Mouse (Mus musculus) CH12.LX (cell line): ENCODE results near the gene Wbp1l. TPM values are rescaled to one million over a fixed set of nuclear protein-coding genes. Genes with fewer than 3 reads are reported as not detected.

Experiments
- DNase-seq: peaks from one replicate; pipeline ENCODE4 v3.0.0-alpha.2; 2013; ENCODE audit errors: extremely low read depth
- H3K27ac ChIP-seq: 2 replicates; pipeline ENCODE4 v1.5.1; 2012; ENCODE audit warnings: low read depth, mild to moderate bottlenecking, control low read depth, moderate library complexity; ENCODE audit not compliant: insufficient read depth
- H3K27me3 ChIP-seq: replicated peaks from 2 replicates; pipeline ENCODE3; 2012; ENCODE audit warnings: inconsistent platforms
- H3K36me3 ChIP-seq, 2 experiments: replicated peaks in 1 of 2; 2 replicates each; pipeline versions ENCODE3 to v1.6.1; 2012; ENCODE audit warnings: inconsistent platforms in 1 of 2, low read length in 1 of 2, mild to moderate bottlenecking in 1 of 2, mixed read lengths in 1 of 2, moderate library complexity in 1 of 2; ENCODE audit not compliant: control insufficient read depth in 1 of 2, insufficient read depth in 1 of 2
- H3K4me1 ChIP-seq, 2 experiments: 2 replicates each; pipeline ENCODE4 v1.6.1; 2012; ENCODE audit warnings: inconsistent platforms in 1 of 2, moderate library complexity in 1 of 2; ENCODE audit not compliant: insufficient read depth in 2 of 2, control insufficient read depth in 1 of 2
- H3K4me2 ChIP-seq: 2 replicates; pipeline ENCODE4 v1.6.1; 2012; ENCODE audit warnings: low read depth, mild to moderate bottlenecking, control low read depth; ENCODE audit not compliant: poor library complexity, insufficient read depth, severe bottlenecking
- H3K4me3 ChIP-seq, 3 experiments: fragments of 150-350 bp in 1 of 3; sonication (generic) in 1 of 3; replicated peaks in 1 of 3; 2 replicates each; pipeline versions ENCODE3 to v1.5.1; 2011 to 2012; ENCODE audit warnings: low read depth in 2 of 3, low read length in 2 of 3, mild to moderate bottlenecking in 2 of 3, moderate library complexity in 2 of 3, control low read depth in 1 of 3, improper control_type of control experiment in 1 of 3, inconsistent platforms in 1 of 3, mixed read lengths in 1 of 3; ENCODE audit not compliant: poor library complexity in 1 of 3
- H3K79me2 ChIP-seq: replicated peaks from 2 replicates; pipeline ENCODE4 v1.6.1; 2012; ENCODE audit warnings: mild to moderate bottlenecking, moderate library complexity; ENCODE audit not compliant: control insufficient read depth, poor library complexity, insufficient read depth, severe bottlenecking; ENCODE audit errors: extremely low read depth
- H3K9ac ChIP-seq: 2 replicates; pipeline ENCODE4 v1.6.1; 2012; ENCODE audit warnings: low read depth, mild to moderate bottlenecking, control low read depth, moderate library complexity; ENCODE audit not compliant: insufficient read depth
- H3K9me3 ChIP-seq: replicated peaks from 2 replicates; pipeline ENCODE3; 2012; ENCODE audit warnings: low read length, inconsistent platforms, mixed read lengths
- BHLHE40 ChIP-seq: IDR thresholded peaks from 2 replicates; pipeline ENCODE4 v1.6.1; 2011; ENCODE audit warnings: mild to moderate bottlenecking, low read depth, low read length, improper control_type of control experiment
- CHD2 ChIP-seq: IDR thresholded peaks from 2 replicates; pipeline ENCODE4 v1.6.1; 2011; ENCODE audit warnings: low read length, improper control_type of control experiment
- CTCF ChIP-seq, 2 experiments: IDR thresholded peaks in 1 of 2; conservative IDR thresholded peaks in 1 of 2; 2 replicates each; pipeline ENCODE4 v1.5.1; 2011 to 2012; ENCODE audit warnings: low read depth in 2 of 2, low read length in 2 of 2, improper control_type of control experiment in 1 of 2, inconsistent platforms in 1 of 2, mild to moderate bottlenecking in 1 of 2, moderate library complexity in 1 of 2
- E2F4 ChIP-seq: IDR thresholded peaks from 2 replicates; pipeline ENCODE4 v1.6.1; 2011; ENCODE audit warnings: low read depth, low read length, improper control_type of control experiment; ENCODE audit not compliant: insufficient replicate concordance
- EP300 ChIP-seq: IDR thresholded peaks from 2 replicates; pipeline ENCODE4 v1.6.1; 2011; ENCODE audit warnings: low read length, improper control_type of control experiment
- ETS1 ChIP-seq: conservative IDR thresholded peaks from 2 replicates; pipeline ENCODE4 v1.6.1; 2012; ENCODE audit warnings: low read depth, mild to moderate bottlenecking, inconsistent platforms, low read length, improper control_type of control experiment, moderate library complexity
- GABPA ChIP-seq: IDR thresholded peaks from 2 replicates; pipeline ENCODE4 v1.6.1; 2012; ENCODE audit warnings: low read depth, low read length, improper control_type of control experiment, inconsistent platforms; ENCODE audit not compliant: insufficient replicate concordance
- IRF4 ChIP-seq: IDR thresholded peaks from 2 replicates; pipeline ENCODE4 v1.6.1; 2014; ENCODE audit warnings: low read depth, mild to moderate bottlenecking, inconsistent platforms, low read length, improper control_type of control experiment
- JUND ChIP-seq: conservative IDR thresholded peaks from 2 replicates; pipeline ENCODE4 v1.6.1; 2011; ENCODE audit warnings: low read depth, low read length, improper control_type of control experiment
- KAT2A ChIP-seq: IDR thresholded peaks from 2 replicates; pipeline ENCODE4 v1.6.1; 2012; ENCODE audit warnings: low read length, improper control_type of control experiment, inconsistent platforms; ENCODE audit not compliant: insufficient replicate concordance
- MAFK ChIP-seq: IDR thresholded peaks from 2 replicates; pipeline ENCODE4 v1.6.1; 2011; ENCODE audit warnings: low read length, improper control_type of control experiment; ENCODE audit not compliant: insufficient replicate concordance
- MAX ChIP-seq: IDR thresholded peaks from 2 replicates; pipeline ENCODE4 v1.6.1; 2011; ENCODE audit warnings: low read length, improper control_type of control experiment
- MAZ ChIP-seq: IDR thresholded peaks from 2 replicates; pipeline ENCODE4 v1.6.1; 2012; ENCODE audit warnings: low read depth, mild to moderate bottlenecking, inconsistent platforms, low read length, improper control_type of control experiment, moderate library complexity
- MEF2A ChIP-seq: IDR thresholded peaks from 2 replicates; pipeline ENCODE4 v1.6.1; 2014; ENCODE audit warnings: low read depth, mild to moderate bottlenecking, inconsistent platforms, low read length, improper control_type of control experiment, borderline replicate concordance
- MXI1 ChIP-seq: IDR thresholded peaks from 2 replicates; pipeline ENCODE4 v1.6.1; 2011; ENCODE audit warnings: mild to moderate bottlenecking, low read depth, low read length, improper control_type of control experiment
- MYC ChIP-seq: IDR thresholded peaks from 2 replicates; pipeline ENCODE4 v1.6.1; 2011; ENCODE audit warnings: low read depth, mild to moderate bottlenecking, improper control_type of control experiment, low read length
- NRF1 ChIP-seq: IDR thresholded peaks from 2 replicates; pipeline ENCODE4 v1.6.1; 2014; ENCODE audit warnings: low read depth, mild to moderate bottlenecking, inconsistent platforms, low read length, improper control_type of control experiment, moderate library complexity
- POLR2A ChIP-seq: IDR thresholded peaks from 2 replicates; pipeline ENCODE4 v1.6.1; 2011; ENCODE audit warnings: low read depth, mild to moderate bottlenecking, improper control_type of control experiment, low read length
- POLR2AphosphoS2 ChIP-seq: IDR thresholded peaks from 2 replicates; pipeline ENCODE4 v1.6.1; 2011; ENCODE audit warnings: low read depth, low read length, improper control_type of control experiment
- RAD21 ChIP-seq: IDR thresholded peaks from 2 replicates; pipeline ENCODE4 v1.6.1; 2011; ENCODE audit warnings: low read depth, mild to moderate bottlenecking, low read length, improper control_type of control experiment, moderate library complexity
- RCOR1 ChIP-seq: conservative IDR thresholded peaks from 2 replicates; pipeline ENCODE4 v1.6.1; 2012; ENCODE audit warnings: low read depth, mild to moderate bottlenecking, inconsistent platforms, low read length, improper control_type of control experiment
- SIN3A ChIP-seq: IDR thresholded peaks from 2 replicates; pipeline ENCODE4 v1.6.1; 2012; ENCODE audit warnings: low read length, improper control_type of control experiment, inconsistent platforms
- SMC3 ChIP-seq: IDR thresholded peaks from 2 replicates; pipeline ENCODE4 v1.6.1; 2011; ENCODE audit warnings: low read depth, low read length, improper control_type of control experiment
- TCF12 ChIP-seq: IDR thresholded peaks from 2 replicates; pipeline ENCODE4 v1.6.1; 2014; ENCODE audit warnings: low read depth, mild to moderate bottlenecking, inconsistent platforms, low read length, improper control_type of control experiment
- UBTF ChIP-seq: IDR thresholded peaks from 2 replicates; pipeline ENCODE4 v1.6.1; 2012; ENCODE audit warnings: low read depth, mild to moderate bottlenecking, inconsistent platforms, low read length, improper control_type of control experiment, moderate library complexity
- USF1 ChIP-seq: IDR thresholded peaks from 2 replicates; pipeline ENCODE4 v1.6.1; 2014; ENCODE audit warnings: low read depth, mild to moderate bottlenecking, inconsistent platforms, low read length, improper control_type of control experiment
- USF2 ChIP-seq: conservative IDR thresholded peaks from 2 replicates; pipeline ENCODE4 v1.6.1; 2011; ENCODE audit warnings: low read depth, low read length, improper control_type of control experiment
- ZC3H11A ChIP-seq: IDR thresholded peaks from 2 replicates; pipeline ENCODE4 v1.6.1; 2012; ENCODE audit warnings: low read depth, mild to moderate bottlenecking, inconsistent platforms, low read length, improper control_type of control experiment
- ZKSCAN1 ChIP-seq: IDR thresholded peaks from 2 replicates; pipeline ENCODE4 v1.6.1; 2012; ENCODE audit warnings: low read depth, inconsistent platforms, low read length, improper control_type of control experiment, borderline replicate concordance
- ZNF384 ChIP-seq: IDR thresholded peaks from 2 replicates; pipeline ENCODE4 v1.6.1; 2012; ENCODE audit warnings: low read depth, low read length, improper control_type of control experiment, inconsistent platforms
- dilution Hi-C: fragments of 300-500 bp; cut with MboI; formaldehyde crosslinking; loops from 2 replicates; pipeline ENCODE4 v1.14.3; 2020; ENCODE audit warnings: low sequenced_read_pairs; ENCODE audit not compliant: extremely low pct_unique_long_range_greater_than_20kb, extremely low pct_ligation_motif_present
- in situ Hi-C: fragments of 300-500 bp; cut with MboI; formaldehyde crosslinking; loops from 3 replicates; pipeline ENCODE4 v1.14.3; 2019; ENCODE audit warnings: low sequenced_read_pairs, low pct_ligation_motif_present, low pct_unique_long_range_greater_than_20kb, mixed read lengths
- polyA plus RNA-seq: library from polyadenylated mRNA; unstranded; fragments of >175 nt; gene quantifications from 2 replicates; pipeline ENCODE4 v1.2.1, GENCODE M21; 2012; ENCODE audit warnings: low read depth; ENCODE audit not compliant: insufficient read length
- total RNA-seq, 2 experiments: library from RNA; depleted of rRNA; stranded (reverse); fragments of 300-350 nt in 1 of 2; fragments of >200 nt in 1 of 2; gene quantifications; 2 replicates each; pipeline ENCODE4 v1.2.3; 2012 to 2014

Wbp1l gene
- total and polyA plus RNA-seq, 3 experiments = 11.6 to 23.5 (median 17.4) TPM

GRCm38 (mm10) chr19:46572548-46572947, 26.3 kb upstream of the Wbp1l start:
- Histone ChIP-seq H3K9ac (peak overlapping the region; percentile 68; the same call in 1 of the 2 replicates), H3K27me3 (no peaks in the 10 kb centered on the region), H3K79me2 (no peaks in the 10 kb centered on the region; the same call in 1 of the 2 replicates), H3K27ac (no peak overlapping the region), H3K4me3 (peak overlapping the region; percentile 79 to 89 (median 85)), H3K4me1 (peaks cover 0 to 22% of the 10 kb centered on the region in 2 experiments; a peak in 3 of 4 replicates), H3K4me2 (peak overlapping the region; percentile 86; the same call in 1 of the 2 replicates), H3K36me3 (peaks cover 0 to 2% of the 10 kb centered on the region in 2 experiments), H3K9me3 (no peaks in the 10 kb centered on the region)
- dilution Hi-C loops = no loop called here
- in situ Hi-C loops = no loop called here
- TF ChIP-seq MEF2A (0 out of 2 replicates have a peak, but pooled peaks have one; percentile 1), POLR2A (no peak), SIN3A (no peak), RAD21 (no peak)
- DNase-seq = no peak

GRCm38 (mm10) chr19:46572951-46573937, 25.6 kb upstream of the Wbp1l start, which contains the start of the genes Arl3 and Sfxn2:
Gene Arl3 (minus strand): TSS chr19:46573198.
Gene Sfxn2 (plus strand): TSS chr19:46573365.
- in situ Hi-C loops = no loop called here
- TF ChIP-seq NRF1 = peak; percentile 85
- TF ChIP-seq MEF2A = no peak; the same call in 1 of the 2 replicates
- TF ChIP-seq USF2 = peak; percentile 37; the same call in 1 of the 2 replicates
- peak; percentile 25; the same call in 1 of the 2 replicates for TF ChIP-seq ETS1
- TF ChIP-seq TCF12 = peak; percentile 79
- TF ChIP-seq RCOR1 = no peak
- peak; percentile 84 for TF ChIP-seq MXI1
- TF ChIP-seq IRF4 = peak; percentile 43; the same call in 1 of the 2 replicates
- no peak for TF ChIP-seq MAFK
- TF ChIP-seq SMC3 = no peak
- TF ChIP-seq ZC3H11A = no peak
- TF ChIP-seq MAZ = peak; percentile 91
- TF ChIP-seq POLR2AphosphoS2 = no peak
- TF ChIP-seq GABPA = no peak
- peak; percentile 82 for TF ChIP-seq MAX
- no peak for TF ChIP-seq ZKSCAN1
- TF ChIP-seq ZNF384 = no peak
- no peak for TF ChIP-seq EP300
- TF ChIP-seq POLR2A = peak; percentile 88
- peak; percentile 46 for TF ChIP-seq MYC
- no peak for TF ChIP-seq E2F4
- TF ChIP-seq KAT2A = no peak
- TF ChIP-seq CTCF (conservative IDR thresholded peaks at IDR 0.05 in 1 of 2, IDR thresholded peaks at IDR 0.05 in 1 of 2; ENCODE audit: low read depth in 2 of 2, low read length in 2 of 2) = peak in 1 of 2 experiments; percentile 47; a peak in 2 of 4 replicates
- TF ChIP-seq USF1 = peak; percentile 76
- TF ChIP-seq JUND = no peak
- TF ChIP-seq UBTF = no peak
- TF ChIP-seq BHLHE40 = no peak
- TF ChIP-seq CHD2 = no peak

More at GRCm38 (mm10) chr19:46572951-46573937, 25.6 kb upstream of the Wbp1l start, which contains the start of the genes Arl3 and Sfxn2:
- H3K4me3 ChIP-seq = peak within 1 kb of the TSS; percentile 79 to 89 (median 85)
- H3K9me3 ChIP-seq = no peaks in the 10 kb centered on the region
- peak; percentile 96 for DNase-seq
- peak within 1 kb of the TSS; percentile 68 for H3K9ac ChIP-seq
- dilution Hi-C loops = no loop called here
- peaks cover 0 to 1% of the 10 kb centered on the region in 2 experiments for H3K36me3 ChIP-seq
- no peak within 1 kb of the TSS for H3K27ac ChIP-seq
- H3K27me3 ChIP-seq = no peaks in the 10 kb centered on the region
- peak within 1 kb of the TSS; percentile 86 for H3K4me2 ChIP-seq
- no peaks in the 10 kb centered on the region; the same call in 1 of the 2 replicates for H3K79me2 ChIP-seq
- peaks cover 0 to 29% of the 10 kb centered on the region in 2 experiments; a peak in 3 of 4 replicates for H3K4me1 ChIP-seq
